Mouse (Mus musculus): ENCODE results near the gene Mylk4. TPM values are rescaled to one million over a fixed set of nuclear protein-coding genes. Genes with fewer than 3 reads are reported as not detected.
A peak's percentile ranks its signal among the peaks of the same experiment; 100 is the strongest.

Gene Mylk4
- polyA plus RNA-seq, 1 experiment from 2014 or later = 1.7 TPM

GRCm38 (mm10) chr13:32693886-32694455, 89.8 kb downstream of the Mylk4 start:
- Histone ChIP-seq H3K36me3 (ENCODE audit: control insufficient read depth, insufficient read depth) (no peaks in the 10 kb centered on the region), H3K9ac (ENCODE audit: low read length) (no peak overlapping the region), H3K4me2 (ENCODE audit: low read depth, low read length) (no peak overlapping the region), H3K27me3 (ENCODE audit: control insufficient read depth, insufficient read depth, low read length) (no peaks in the 10 kb centered on the region), H3K4me3 (ENCODE audit: low read length) (no peak overlapping the region), H3K9me3 (replicated peaks; ENCODE audit: control insufficient read depth, low read length) (no peaks in the 10 kb centered on the region), H3K27ac (ENCODE audit: low read length) (no peak overlapping the region), H3K4me1 (ENCODE audit: control insufficient read depth, insufficient read depth, low read length) (no peaks in the 10 kb centered on the region)
- ATAC-seq (replicated peaks; ENCODE audit: extremely low read depth, insufficient read depth, low FRiP score) = no peak
- WGBS = 82% methylated on average over 6 of the region's 6 CpGs

DNA sequence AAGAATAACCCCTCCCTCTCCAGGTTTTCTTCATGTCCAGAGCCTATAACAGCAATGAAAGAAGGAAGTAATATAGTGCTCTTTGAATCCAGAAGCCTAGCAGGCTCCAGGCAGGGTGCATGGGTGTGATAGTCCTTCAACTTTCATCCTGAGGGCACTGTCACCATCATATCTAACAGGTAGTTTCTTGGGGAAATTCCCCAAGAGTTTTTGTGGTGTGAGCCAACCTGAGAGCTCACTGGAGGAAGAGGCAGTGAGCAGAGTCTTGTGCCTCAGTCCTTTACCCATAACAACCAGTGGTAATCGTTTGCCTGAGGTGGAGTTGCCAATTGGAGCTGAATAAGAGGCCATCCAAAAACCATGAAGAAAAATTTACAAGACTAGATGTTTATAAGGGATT, 91.2 kb downstream of the Mylk4 start:
- no peaks in the 10 kb centered on the region for H3K36me3 ChIP-seq (ENCODE audit: control insufficient read depth, insufficient read depth)
- 67% methylated on average over 1 of the region's 1 CpGs for WGBS
- H3K9ac ChIP-seq (ENCODE audit: low read length) = no peak overlapping the region
- no peak for ATAC-seq (replicated peaks; ENCODE audit: extremely low read depth, insufficient read depth, low FRiP score)
- no peaks in the 10 kb centered on the region for H3K27me3 ChIP-seq (ENCODE audit: control insufficient read depth, insufficient read depth, low read length)
- H3K4me2 ChIP-seq (ENCODE audit: low read depth, low read length) = no peak overlapping the region
- no peak overlapping the region for H3K4me3 ChIP-seq (ENCODE audit: low read length)
- H3K9me3 ChIP-seq (replicated peaks; ENCODE audit: control insufficient read depth, low read length) = no peaks in the 10 kb centered on the region
- no peaks in the 10 kb centered on the region for H3K4me1 ChIP-seq (ENCODE audit: control insufficient read depth, insufficient read depth, low read length)
- H3K27ac ChIP-seq (ENCODE audit: low read length) = no peak overlapping the region

GRCm38 (mm10) chr13:32690279-32690678, 93.5 kb downstream of the Mylk4 start:
- Histone ChIP-seq H3K27me3 (ENCODE audit: control insufficient read depth, insufficient read depth, low read length) (no peaks in the 10 kb centered on the region), H3K4me3 (ENCODE audit: low read length) (no peak overlapping the region), H3K4me2 (ENCODE audit: low read depth, low read length) (no peak overlapping the region), H3K9ac (ENCODE audit: low read length) (no peak overlapping the region), H3K9me3 (replicated peaks; ENCODE audit: control insufficient read depth, low read length) (no peaks in the 10 kb centered on the region), H3K27ac (ENCODE audit: low read length) (no peak overlapping the region), H3K36me3 (ENCODE audit: control insufficient read depth, insufficient read depth) (no peaks in the 10 kb centered on the region), H3K4me1 (ENCODE audit: control insufficient read depth, insufficient read depth, low read length) (no peaks in the 10 kb centered on the region)
- ATAC-seq (replicated peaks; ENCODE audit: extremely low read depth, insufficient read depth, low FRiP score) = no peak
- WGBS = 85% methylated on average over 3 of the region's 3 CpGs

GRCm38 (mm10) chr13:32680868-32681515, 102.8 kb downstream of the Mylk4 start:
- ATAC-seq (replicated peaks; ENCODE audit: extremely low read depth, insufficient read depth, low FRiP score) = no peak
- H3K36me3 ChIP-seq (ENCODE audit: control insufficient read depth, insufficient read depth) = no peaks in the 10 kb centered on the region
- H3K9me3 ChIP-seq (replicated peaks; ENCODE audit: control insufficient read depth, low read length) = no peaks in the 10 kb centered on the region
- H3K27me3 ChIP-seq (ENCODE audit: control insufficient read depth, insufficient read depth, low read length) = peaks cover under 1% of the 10 kb centered on the region; the same call in 1 of the 2 replicates
- peak overlapping the region; percentile 22 for H3K4me3 ChIP-seq (ENCODE audit: low read length)
- peaks cover 7% of the 10 kb centered on the region; the same call in 1 of the 2 replicates for H3K4me1 ChIP-seq (ENCODE audit: control insufficient read depth, insufficient read depth, low read length)
- H3K27ac ChIP-seq (ENCODE audit: low read length) = no peak overlapping the region
- peak overlapping the region; percentile 56 for H3K4me2 ChIP-seq (ENCODE audit: low read depth, low read length)
- H3K9ac ChIP-seq (ENCODE audit: low read length) = peak overlapping the region; percentile 32; the same call in 1 of the 2 replicates
- WGBS = 29% methylated on average over 12 of the region's 12 CpGs

GRCm38 (mm10) chr13:32680121-32680551, 103.6 kb downstream of the Mylk4 start:
- WGBS = 52% methylated on average over 12 of the region's 12 CpGs
- Histone ChIP-seq H3K4me1 (ENCODE audit: control insufficient read depth, insufficient read depth, low read length) (peaks cover 7% of the 10 kb centered on the region; the same call in 1 of the 2 replicates), H3K9me3 (replicated peaks; ENCODE audit: control insufficient read depth, low read length) (no peaks in the 10 kb centered on the region), H3K9ac (ENCODE audit: low read length) (no peak overlapping the region), H3K36me3 (ENCODE audit: control insufficient read depth, insufficient read depth) (no peaks in the 10 kb centered on the region), H3K27ac (ENCODE audit: low read length) (no peak overlapping the region), H3K27me3 (ENCODE audit: control insufficient read depth, insufficient read depth, low read length) (peaks cover 3% of the 10 kb centered on the region; the same call in 1 of the 2 replicates), H3K4me2 (ENCODE audit: low read depth, low read length) (0 out of 2 replicates have a peak overlapping the region, but pooled peaks have one; percentile 1), H3K4me3 (ENCODE audit: low read length) (no peak overlapping the region)
- ATAC-seq (replicated peaks; ENCODE audit: extremely low read depth, insufficient read depth, low FRiP score) = no peak

- Histone ChIP-seq H3K4me1 (ENCODE audit: control insufficient read depth, insufficient read depth, low read length) (peaks cover 7% of the 10 kb centered on the region; the same call in 1 of the 2 replicates), H3K9me3 (replicated peaks; ENCODE audit: control insufficient read depth, low read length) (no peaks in the 10 kb centered on the region), H3K9ac (ENCODE audit: low read length) (no peak overlapping the region), H3K27ac (ENCODE audit: low read length) (no peak overlapping the region), H3K36me3 (ENCODE audit: control insufficient read depth, insufficient read depth) (no peaks in the 10 kb centered on the region), H3K4me2 (ENCODE audit: low read depth, low read length) (no peak overlapping the region), H3K27me3 (ENCODE audit: control insufficient read depth, insufficient read depth, low read length) (peaks cover 3% of the 10 kb centered on the region; the same call in 1 of the 2 replicates), H3K4me3 (ENCODE audit: low read length) (no peak overlapping the region)
- WGBS = 68% methylated on average over 5 of the region's 5 CpGs
- ATAC-seq (replicated peaks; ENCODE audit: extremely low read depth, insufficient read depth, low FRiP score) = no peak
Observed at GRCm38 (mm10) chr13:32678998-32679397, 104.8 kb downstream of the Mylk4 start.

DNA sequence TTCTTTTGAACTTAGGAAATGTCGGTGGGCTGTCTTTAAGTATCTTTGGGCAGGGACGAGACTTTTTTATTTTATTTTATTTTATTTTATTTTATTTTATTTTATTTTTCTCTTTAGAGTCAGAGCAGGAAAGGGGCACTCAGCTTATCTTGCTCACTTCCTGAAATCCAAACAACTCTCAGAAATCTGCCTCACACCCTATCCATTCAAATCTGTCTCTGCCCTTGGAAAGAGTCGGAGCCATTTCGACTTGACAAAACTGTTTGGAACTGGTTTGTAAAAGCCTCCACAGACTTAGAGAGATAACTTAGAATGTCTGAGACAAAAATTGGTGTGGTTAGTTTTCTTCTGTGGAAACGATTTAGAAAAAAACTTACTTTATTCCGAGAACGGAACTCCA, 113.0 kb downstream of the Mylk4 start:
- Histone ChIP-seq H3K9ac (ENCODE audit: low read length) (no peak overlapping the region), H3K27me3 (ENCODE audit: control insufficient read depth, insufficient read depth, low read length) (peaks cover 6% of the 10 kb centered on the region), H3K36me3 (ENCODE audit: control insufficient read depth, insufficient read depth) (no peaks in the 10 kb centered on the region), H3K27ac (ENCODE audit: low read length) (no peak overlapping the region), H3K4me2 (ENCODE audit: low read depth, low read length) (peak overlapping the region; percentile 14; the same call in 1 of the 2 replicates), H3K4me3 (ENCODE audit: low read length) (no peak overlapping the region), H3K4me1 (ENCODE audit: control insufficient read depth, insufficient read depth, low read length) (peaks cover 4% of the 10 kb centered on the region; the same call in 1 of the 2 replicates), H3K9me3 (replicated peaks; ENCODE audit: control insufficient read depth, low read length) (no peaks in the 10 kb centered on the region)
- 30% methylated on average over 7 of the region's 7 CpGs for WGBS
- ATAC-seq (replicated peaks; ENCODE audit: extremely low read depth, insufficient read depth, low FRiP score) = no peak

- H3K9me3 ChIP-seq (replicated peaks; ENCODE audit: control insufficient read depth, low read length) = no peaks in the 10 kb centered on the region
- WGBS = 60% methylated on average over 3 of the region's 3 CpGs
- peaks cover 9% of the 10 kb centered on the region for H3K4me1 ChIP-seq (ENCODE audit: control insufficient read depth, insufficient read depth, low read length)
- no peak overlapping the region for H3K9ac ChIP-seq (ENCODE audit: low read length)
- no peak overlapping the region for H3K4me3 ChIP-seq (ENCODE audit: low read length)
- peaks cover 10% of the 10 kb centered on the region for H3K27me3 ChIP-seq (ENCODE audit: control insufficient read depth, insufficient read depth, low read length)
- ATAC-seq (replicated peaks; ENCODE audit: extremely low read depth, insufficient read depth, low FRiP score) = no peak
- H3K27ac ChIP-seq (ENCODE audit: low read length) = no peak overlapping the region
- H3K36me3 ChIP-seq (ENCODE audit: control insufficient read depth, insufficient read depth) = no peaks in the 10 kb centered on the region
- no peak overlapping the region for H3K4me2 ChIP-seq (ENCODE audit: low read depth, low read length)
Observed at GRCm38 (mm10) chr13:32668296-32668695, 115.5 kb downstream of the Mylk4 start.

DNA sequence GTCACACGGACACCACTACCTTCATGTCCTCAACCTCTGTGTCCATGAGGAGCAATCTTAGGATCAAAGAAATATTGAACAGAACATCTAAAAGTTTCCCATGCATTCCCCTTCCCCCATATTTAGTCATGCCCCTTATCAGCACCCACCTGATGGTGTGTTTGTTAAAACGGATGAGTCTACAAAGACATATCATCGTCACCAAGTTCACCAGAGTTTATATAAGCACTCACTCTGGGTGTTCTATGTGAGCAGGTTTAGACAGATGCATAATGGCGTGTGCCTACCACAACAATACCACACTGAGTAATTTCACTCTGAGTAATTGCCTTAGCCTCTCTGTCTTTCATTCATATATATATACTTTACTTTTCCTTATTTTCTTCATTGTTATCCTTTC, 116.4 kb downstream of the Mylk4 start:
- no peak overlapping the region for H3K9ac ChIP-seq (ENCODE audit: low read length)
- no peak overlapping the region for H3K27ac ChIP-seq (ENCODE audit: low read length)
- H3K4me2 ChIP-seq (ENCODE audit: low read depth, low read length) = no peak overlapping the region
- WGBS = 75% methylated on average over 4 of the region's 4 CpGs
- no peak overlapping the region for H3K4me3 ChIP-seq (ENCODE audit: low read length)
- no peak for ATAC-seq (replicated peaks; ENCODE audit: extremely low read depth, insufficient read depth, low FRiP score)
- H3K36me3 ChIP-seq (ENCODE audit: control insufficient read depth, insufficient read depth) = no peaks in the 10 kb centered on the region
- H3K4me1 ChIP-seq (ENCODE audit: control insufficient read depth, insufficient read depth, low read length) = peaks cover 9% of the 10 kb centered on the region
- no peaks in the 10 kb centered on the region for H3K9me3 ChIP-seq (replicated peaks; ENCODE audit: control insufficient read depth, low read length)
- H3K27me3 ChIP-seq (ENCODE audit: control insufficient read depth, insufficient read depth, low read length) = peaks cover 10% of the 10 kb centered on the region
